Mouse (Mus musculus): ENCODE results near the gene Pdgfra. TPM values are rescaled to one million over a fixed set of nuclear protein-coding genes. Genes with fewer than 3 reads are reported as not detected.

The Pdgfra gene
- polyA plus RNA-seq (2015; fragmentation: Nextera tagmentation; extraction: Ambion mirVana): 7.6 and 8.4 TPM in 2 replicates

GRCm38 (mm10) chr5:75152021-75152425 lies at the start of gene Pdgfra:
Gene Pdgfra, plus strand, starts transcription at chr5:75152292.
- H3K4me2 ChIP-seq (replicated peaks): peak within 1 kb of the TSS; percentile 39
- peaks cover 71% of the 10 kb centered on the region for H3K4me1 ChIP-seq
- H3K4me3 ChIP-seq: peak within 1 kb of the TSS; percentile 27
- ATAC-seq (replicated peaks): no peak
- peaks cover 81% of the 10 kb centered on the region for H3K27me3 ChIP-seq
- H3K9ac ChIP-seq (replicated peaks): no peak within 1 kb of the TSS
- H3K36me3 ChIP-seq: no peaks in the 10 kb centered on the region
- no peaks in the 10 kb centered on the region for H3K9me3 ChIP-seq
- whole genome bisulfite sequencing: 0% methylated on average over 10 of the region's 10 CpGs
- no peak within 1 kb of the TSS for H3K27ac ChIP-seq (replicated peaks)

GRCm38 (mm10) chr5:75106511-75106910 lies 45.6 kb upstream of the Pdgfra start:
- no peaks in the 10 kb centered on the region for H3K27me3 ChIP-seq
- ATAC-seq (replicated peaks): 0 out of 2 replicates have a peak, but pooled peaks have one; percentile 55

GRCm38 (mm10) chr5:75109368-75109767 lies 42.7 kb upstream of the Pdgfra start:
- ATAC-seq (replicated peaks): no peak
- Histone ChIP-seq H3K9ac (replicated peaks) (no peak overlapping the region), H3K9me3 (no peaks in the 10 kb centered on the region), H3K36me3 (no peaks in the 10 kb centered on the region), H3K27ac (replicated peaks) (no peak overlapping the region), H3K4me2 (replicated peaks) (no peak overlapping the region), H3K4me1 (no peaks in the 10 kb centered on the region), H3K27me3 (no peaks in the 10 kb centered on the region), H3K4me3 (no peak overlapping the region)
- WGBS: 74% methylated on average over 5 of the region's 5 CpGs

More at GRCm38 (mm10) chr5:75106511-75106910, 45.6 kb upstream of the Pdgfra start:
- H3K9ac ChIP-seq (replicated peaks): no peak overlapping the region
- H3K4me3 ChIP-seq: no peak overlapping the region
- no peaks in the 10 kb centered on the region for H3K9me3 ChIP-seq
- H3K27ac ChIP-seq (replicated peaks): no peak overlapping the region
- no peaks in the 10 kb centered on the region for H3K4me1 ChIP-seq
- no peak overlapping the region for H3K4me2 ChIP-seq (replicated peaks)
- 36% methylated on average over 3 of the region's 3 CpGs for WGBS
- no peaks in the 10 kb centered on the region for H3K36me3 ChIP-seq

- ATAC-seq (replicated peaks): no peak
- Histone ChIP-seq H3K36me3 (no peaks in the 10 kb centered on the region), H3K4me1 (no peaks in the 10 kb centered on the region), H3K27me3 (no peaks in the 10 kb centered on the region), H3K9ac (replicated peaks) (no peak overlapping the region), H3K4me3 (no peak overlapping the region), H3K27ac (replicated peaks) (no peak overlapping the region), H3K4me2 (replicated peaks) (no peak overlapping the region), H3K9me3 (no peaks in the 10 kb centered on the region)
- 56% methylated on average over 5 of the region's 5 CpGs for WGBS
Observed at GRCm38 (mm10) chr5:75111781-75112180, 40.3 kb upstream of the Pdgfra start.

- 65% methylated on average over 7 of the region's 7 CpGs for WGBS
- no peak overlapping the region for H3K4me3 ChIP-seq
Observed at GRCm38 (mm10) chr5:75118840-75119239, 33.3 kb upstream of the Pdgfra start.

GRCm38 (mm10) chr5:75121646-75122045 lies 30.4 kb upstream of the Pdgfra start:
- Histone ChIP-seq H3K9ac (replicated peaks) (no peak overlapping the region), H3K4me2 (replicated peaks) (no peak overlapping the region), H3K9me3 (no peaks in the 10 kb centered on the region), H3K4me1 (no peaks in the 10 kb centered on the region), H3K27me3 (no peaks in the 10 kb centered on the region), H3K36me3 (no peaks in the 10 kb centered on the region), H3K4me3 (no peak overlapping the region), H3K27ac (replicated peaks) (peak overlapping the region; percentile 58)
- ATAC-seq (replicated peaks): no peak
- WGBS: 39% methylated on average over 5 of the region's 5 CpGs

More at GRCm38 (mm10) chr5:75118840-75119239, 33.3 kb upstream of the Pdgfra start:
- no peaks in the 10 kb centered on the region for H3K27me3 ChIP-seq
- no peak overlapping the region for H3K4me2 ChIP-seq (replicated peaks)
- no peak overlapping the region for H3K27ac ChIP-seq (replicated peaks)
- no peaks in the 10 kb centered on the region for H3K4me1 ChIP-seq
- no peaks in the 10 kb centered on the region for H3K36me3 ChIP-seq
- ATAC-seq (replicated peaks): no peak
- no peaks in the 10 kb centered on the region for H3K9me3 ChIP-seq
- H3K9ac ChIP-seq (replicated peaks): no peak overlapping the region

- Histone ChIP-seq H3K4me3 (no peak overlapping the region), H3K36me3 (no peaks in the 10 kb centered on the region), H3K27ac (replicated peaks) (no peak overlapping the region), H3K9me3 (no peaks in the 10 kb centered on the region), H3K4me2 (replicated peaks) (no peak overlapping the region), H3K27me3 (no peaks in the 10 kb centered on the region; the same call in 1 of the 2 replicates), H3K9ac (replicated peaks) (no peak overlapping the region), H3K4me1 (no peaks in the 10 kb centered on the region)
- whole genome bisulfite sequencing: 88% methylated on average over 7 of the region's 7 CpGs
- no peak for ATAC-seq (replicated peaks)
Observed at GRCm38 (mm10) chr5:75134681-75135080, 17.4 kb upstream of the Pdgfra start.

GRCm38 (mm10) chr5:75143092-75143491 lies 9.0 kb upstream of the Pdgfra start:
- H3K36me3 ChIP-seq: no peaks in the 10 kb centered on the region
- H3K27me3 ChIP-seq: peaks cover 44% of the 10 kb centered on the region
- 0 out of 2 replicates have a peak, but pooled peaks have one; percentile 41 for ATAC-seq (replicated peaks)
- H3K4me1 ChIP-seq: peaks cover 5% of the 10 kb centered on the region
- no peaks in the 10 kb centered on the region for H3K9me3 ChIP-seq
- no peak overlapping the region for H3K27ac ChIP-seq (replicated peaks)
- 0 out of 2 replicates have a peak overlapping the region, but pooled peaks have one; percentile 5 for H3K9ac ChIP-seq (replicated peaks)
- peak overlapping the region; percentile 22 for H3K4me3 ChIP-seq
- peak overlapping the region; percentile 41 for H3K4me2 ChIP-seq (replicated peaks)
- 4% methylated on average over 14 of the region's 14 CpGs for WGBS

GRCm38 (mm10) chr5:75143767-75144166 lies 8.3 kb upstream of the Pdgfra start:
- Histone ChIP-seq H3K9ac (replicated peaks) (no peak overlapping the region), H3K4me3 (no peak overlapping the region), H3K27me3 (peaks cover 51% of the 10 kb centered on the region), H3K4me1 (peaks cover 11% of the 10 kb centered on the region), H3K36me3 (no peaks in the 10 kb centered on the region), H3K27ac (replicated peaks) (no peak overlapping the region), H3K9me3 (no peaks in the 10 kb centered on the region), H3K4me2 (replicated peaks) (no peak overlapping the region)
- 44% methylated on average over 7 of the region's 7 CpGs for WGBS
- ATAC-seq (replicated peaks): no peak

GRCm38 (mm10) chr5:75145341-75145740 lies 6.8 kb upstream of the Pdgfra start:
- ATAC-seq (replicated peaks): no peak
- peaks cover 66% of the 10 kb centered on the region for H3K27me3 ChIP-seq
- no peak overlapping the region for H3K9ac ChIP-seq (replicated peaks)
- H3K4me3 ChIP-seq: no peak overlapping the region
- H3K4me1 ChIP-seq: peaks cover 21% of the 10 kb centered on the region
- no peak overlapping the region for H3K27ac ChIP-seq (replicated peaks)
- no peaks in the 10 kb centered on the region for H3K36me3 ChIP-seq
- 83% methylated on average over 2 of the region's 2 CpGs for WGBS
- no peak overlapping the region for H3K4me2 ChIP-seq (replicated peaks)
- no peaks in the 10 kb centered on the region for H3K9me3 ChIP-seq

GRCm38 (mm10) chr5:75146469-75146868 lies 5.6 kb upstream of the Pdgfra start:
- WGBS: 86% methylated on average over 1 of the region's 1 CpGs
- no peak overlapping the region for H3K4me2 ChIP-seq (replicated peaks)
- no peak overlapping the region for H3K4me3 ChIP-seq
- H3K36me3 ChIP-seq: no peaks in the 10 kb centered on the region
- no peak overlapping the region for H3K27ac ChIP-seq (replicated peaks)
- H3K27me3 ChIP-seq: peaks cover 74% of the 10 kb centered on the region
- peaks cover 32% of the 10 kb centered on the region for H3K4me1 ChIP-seq
- ATAC-seq (replicated peaks): no peak
- H3K9ac ChIP-seq (replicated peaks): no peak overlapping the region
- H3K9me3 ChIP-seq: no peaks in the 10 kb centered on the region

- WGBS: 3% methylated on average over 30 of the region's 30 CpGs
- Histone ChIP-seq H3K27ac (replicated peaks) (no peak overlapping the region), H3K4me2 (replicated peaks) (no peak overlapping the region), H3K4me1 (peaks cover 41% of the 10 kb centered on the region), H3K36me3 (no peaks in the 10 kb centered on the region), H3K27me3 (peaks cover 87% of the 10 kb centered on the region), H3K4me3 (no peak overlapping the region), H3K9ac (replicated peaks) (no peak overlapping the region), H3K9me3 (no peaks in the 10 kb centered on the region)
- no peak for ATAC-seq (replicated peaks)
Observed at GRCm38 (mm10) chr5:75148343-75149127, 3.6 kb upstream of the Pdgfra start.
